Mouse (Mus musculus) left cerebral cortex, postnatal 4 days (tissue): ENCODE measurements around the gene Ikzf4. TPM values are rescaled to one million over a fixed set of nuclear protein-coding genes. Genes with fewer than 3 reads are reported as not detected.
"Not testable (repeated sequence)": the region's sequence is repeated elsewhere in the genome, so short reads cannot be mapped to it uniquely, and the experiment has no call there.

Experiments used
- DNase-seq: peaks from one replicate; pipeline ENCODE4 v3.0.0-alpha.2; 2022
- intact Hi-C: fragments of 180-260 bp; cut with DNase I; formaldehyde crosslinking; loops from one replicate; pipeline ENCODE4 v1.15.1; 2025
- total RNA-seq, 2 experiments: library from RNA; stranded (reverse); gene quantifications; 2 replicates each; pipeline ENCODE4 v1.2.3; 2021

The Ikzf4 gene
- total RNA-seq, 2 experiments from 2014 or later, result 25.0 to 30.7 TPM

DNA sequence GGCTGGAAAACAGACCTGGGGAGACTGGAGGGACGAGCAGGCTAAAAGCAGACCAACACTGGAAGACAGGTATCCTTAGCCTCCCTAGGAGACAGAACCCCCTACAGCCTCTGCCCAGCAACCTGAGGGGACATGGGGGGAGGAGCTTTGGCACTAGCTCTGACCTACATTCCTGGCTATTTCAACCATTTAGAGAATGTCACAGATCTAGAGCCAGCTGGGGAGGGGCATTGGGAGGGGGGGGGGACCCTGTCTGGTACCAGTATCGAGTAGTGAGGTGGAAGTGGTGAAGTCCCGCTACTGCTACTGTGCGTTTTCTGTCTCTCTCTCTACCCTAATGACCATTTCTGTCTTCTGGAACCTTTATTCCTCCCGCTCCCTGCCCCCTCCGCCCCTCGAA, 3.9 kb downstream of the Ikzf4 start:
- intact Hi-C loops, result no loop called here

GRCm38 (mm10) chr10:128640891-128641290, 4.9 kb downstream of the Ikzf4 start:
- intact Hi-C loops, result no loop called here
- no peak for DNase-seq

More for the DNA sequence above, 3.9 kb downstream of the Ikzf4 start:
- DNase-seq, result no peak

GRCm38 (mm10) chr10:128639999-128640398, 5.8 kb downstream of the Ikzf4 start:
- DNase-seq, result no peak
- intact Hi-C loops, result no loop called here

- DNase-seq, result no peak
- intact Hi-C loops, result no loop called here
These were observed 8.8 kb downstream of the Ikzf4 start for GRCm38 (mm10) chr10:128637011-128637410.

- no peak for DNase-seq
- intact Hi-C loops, result no loop called here
These were observed 9.2 kb downstream of the Ikzf4 start for GRCm38 (mm10) chr10:128636561-128636960.

DNA sequence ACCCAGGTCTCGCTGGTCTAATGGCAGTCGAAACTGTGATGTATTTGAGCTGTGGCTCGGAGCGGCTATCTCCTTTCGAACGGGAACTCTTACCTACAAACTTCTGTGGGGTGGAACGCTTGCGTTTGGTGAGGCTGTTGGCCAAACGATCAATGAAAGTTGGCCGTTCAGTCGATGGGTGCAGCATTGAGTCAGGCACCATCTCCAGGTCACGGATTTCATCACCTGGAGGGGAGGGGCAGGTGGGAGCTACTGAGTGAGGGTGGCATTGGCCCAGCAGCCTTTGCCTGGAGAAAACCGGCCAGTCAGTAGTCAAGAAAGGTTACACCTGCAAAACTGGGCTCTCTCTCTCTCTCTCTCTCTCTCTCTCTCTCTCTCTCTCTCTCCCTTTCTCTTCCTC, 10.1 kb downstream of the Ikzf4 start:
- intact Hi-C loops, result no loop called here
- no peak for DNase-seq

DNA sequence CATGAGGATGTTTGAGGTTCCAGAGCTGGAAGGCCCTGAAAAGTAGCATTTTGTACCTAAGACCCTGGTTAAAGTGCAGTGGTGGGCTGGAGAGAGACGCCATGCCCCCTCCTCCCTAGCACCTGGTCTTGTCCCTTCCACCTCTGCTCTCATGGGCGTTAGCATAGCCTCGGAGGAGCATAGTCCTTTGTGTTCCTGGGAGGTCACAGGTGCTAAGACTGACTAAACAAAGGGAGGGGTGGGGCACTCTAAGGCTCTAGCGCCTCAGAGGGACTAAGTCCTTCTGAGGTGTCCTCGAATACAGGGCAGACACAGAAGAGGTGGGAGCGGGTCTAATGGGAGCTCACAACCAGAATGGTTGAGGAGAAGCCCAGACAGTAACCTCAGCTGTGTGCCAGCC, 14.2 kb downstream of the Ikzf4 start:
- no peak for DNase-seq
- intact Hi-C loops, result no loop called here

DNA sequence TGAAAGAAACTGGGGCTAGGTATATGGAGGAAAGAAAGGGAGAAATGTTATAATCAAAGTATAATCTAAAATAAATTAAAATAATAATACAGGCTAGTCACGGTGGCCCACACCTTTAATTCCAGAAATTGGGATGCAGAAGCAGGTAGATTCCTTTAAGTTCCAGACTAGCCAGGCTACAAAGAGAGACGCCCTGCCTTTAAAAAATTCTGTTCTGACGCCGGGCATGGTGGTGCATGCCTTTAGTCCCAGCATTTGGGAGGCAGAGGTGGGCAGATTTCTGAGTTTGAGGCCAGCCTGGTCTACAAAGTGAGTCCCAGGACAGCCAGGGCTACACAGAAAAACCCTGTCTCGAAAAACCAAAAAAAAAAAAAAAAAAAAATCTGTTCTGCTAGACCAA, 15.5 kb downstream of the Ikzf4 start:
- DNase-seq, intact Hi-C loops: not testable (repeated sequence)

GRCm38 (mm10) chr10:128629746-128630145, 16.0 kb downstream of the Ikzf4 start:
- DNase-seq, result no peak
- intact Hi-C loops, result no loop called here

DNA sequence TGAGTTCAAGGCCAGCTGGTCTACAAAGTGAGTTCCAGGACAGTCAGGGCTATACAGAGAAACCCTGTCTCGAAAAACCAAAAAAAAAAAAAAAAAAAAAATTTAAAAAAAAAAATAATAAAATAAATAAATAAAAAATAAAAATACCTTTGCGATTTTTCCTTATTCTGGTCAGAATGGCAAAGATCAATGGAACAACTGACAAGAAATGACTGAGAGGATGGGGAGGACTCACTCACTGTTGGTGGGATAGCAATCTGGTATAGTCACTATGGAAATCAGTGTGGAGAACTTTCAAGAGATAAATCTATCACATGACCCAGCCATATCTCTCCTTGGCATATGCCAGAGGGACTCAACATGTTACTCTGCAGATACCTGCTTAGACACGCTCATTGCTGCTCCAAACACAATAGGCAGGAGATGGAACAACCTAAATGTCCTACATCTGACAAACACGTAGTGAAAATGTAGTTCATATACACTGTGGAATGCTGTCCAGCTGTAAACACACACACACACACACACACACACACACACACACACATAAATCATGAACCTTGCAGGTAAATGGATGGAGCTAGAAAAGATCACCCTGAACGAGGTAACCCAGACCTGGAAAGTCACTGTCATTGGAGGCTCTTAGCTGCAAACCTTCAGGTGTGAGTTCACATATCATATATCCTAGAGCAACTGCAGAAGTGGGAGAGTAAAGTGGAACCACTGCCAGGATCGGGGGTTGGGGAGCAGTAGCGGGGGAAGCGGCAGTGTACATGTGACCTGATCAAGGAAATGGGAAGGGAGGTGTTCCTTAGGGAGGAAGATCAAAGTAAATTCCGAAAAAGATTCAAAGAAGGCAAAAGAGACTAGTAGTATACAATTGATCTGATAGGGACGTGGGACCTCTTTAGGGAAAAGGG, 18.1 kb downstream of the Ikzf4 start:
- intact Hi-C loops, result no loop called here
- no peak for DNase-seq

- intact Hi-C loops, result no loop called here
- DNase-seq, result peak; percentile 87
These were observed 19.2 kb downstream of the Ikzf4 start, which contains the start of gene Rps26 for GRCm38 (mm10) chr10:128626311-128627310. TSS of gene Rps26 (minus strand) at chr10:128626747.

- no peak for DNase-seq
- intact Hi-C loops, result no loop called here
These were observed 20.4 kb downstream of the Ikzf4 start for GRCm38 (mm10) chr10:128625287-128625894.

DNA sequence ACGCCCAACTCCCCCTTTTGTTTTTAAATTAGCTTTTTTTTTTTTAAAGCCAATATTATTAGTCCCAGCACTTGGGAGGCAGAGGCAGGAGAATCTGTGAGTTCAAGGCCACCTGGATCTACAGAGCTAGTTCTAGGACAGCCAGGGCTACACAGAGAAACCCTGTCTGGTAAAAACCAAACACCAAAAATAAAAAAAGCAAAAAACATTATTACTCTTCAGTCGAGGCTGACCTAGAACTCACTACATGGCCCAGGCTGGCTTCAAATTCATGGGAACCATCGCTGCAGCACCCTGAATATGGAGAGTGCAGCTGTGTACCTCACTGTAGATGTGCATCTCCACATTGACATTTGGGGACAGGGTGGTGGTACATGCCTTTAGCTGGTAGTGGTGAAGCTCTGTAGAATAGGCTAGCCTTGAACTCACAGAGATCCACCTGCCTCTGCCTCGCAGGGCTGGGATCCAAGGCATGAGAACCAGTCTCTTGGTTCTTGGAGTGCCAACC, 22.6 kb downstream of the Ikzf4 start:
- DNase-seq, intact Hi-C loops: not testable (repeated sequence)

- intact Hi-C loops, result no loop called here
- DNase-seq, result no peak
These were observed 23.1 kb downstream of the Ikzf4 start for GRCm38 (mm10) chr10:128622702-128623101.

DNA sequence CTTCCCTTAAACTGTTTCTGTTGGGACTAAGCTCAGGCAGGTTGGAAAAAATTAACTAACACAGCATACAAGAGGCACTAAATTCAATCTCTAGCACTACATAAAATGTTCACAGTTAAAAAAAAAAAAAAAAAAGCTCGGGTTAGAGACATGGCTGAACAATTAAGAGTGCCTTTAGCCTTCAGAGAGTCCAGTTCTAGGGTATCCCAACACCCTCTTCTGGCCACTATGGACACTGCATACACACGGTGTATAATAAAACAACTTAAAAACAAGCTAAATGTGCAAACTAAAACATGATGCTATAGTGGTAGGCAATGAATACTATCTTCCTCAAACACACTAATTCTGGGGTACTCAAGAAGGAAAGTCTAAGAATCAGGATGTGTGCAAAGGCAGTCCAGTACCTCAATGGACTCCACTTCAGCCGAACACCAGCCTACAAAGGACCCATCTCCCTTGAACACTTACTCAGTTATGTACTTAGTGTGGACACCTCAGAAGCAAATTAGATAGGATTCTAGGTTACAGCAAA, 23.7 kb downstream of the Ikzf4 start:
- intact Hi-C loops, result no loop called here
- no peak for DNase-seq

- DNase-seq, result no peak
- intact Hi-C loops, result no loop called here
These were observed 25.6 kb downstream of the Ikzf4 start for GRCm38 (mm10) chr10:128620241-128620640.

DNA sequence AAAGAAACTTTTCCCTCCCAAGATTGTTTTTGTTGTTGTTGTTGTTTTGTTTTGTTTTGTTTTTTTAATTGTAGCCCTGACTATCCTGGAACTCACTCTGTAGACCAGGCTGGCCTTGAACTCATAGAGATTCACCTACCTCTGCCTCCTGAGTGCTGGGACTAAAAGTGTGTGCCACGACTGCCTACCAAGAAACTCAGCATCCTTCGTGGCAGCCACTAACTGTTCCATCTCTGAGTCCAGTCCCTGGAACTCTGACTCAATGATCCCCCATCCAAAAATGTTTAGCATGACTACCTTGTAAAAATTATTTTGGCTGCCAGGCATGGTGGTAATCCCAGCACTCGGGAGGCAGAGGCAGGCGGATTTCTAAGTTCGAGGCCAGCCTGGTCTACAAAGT, 26.6 kb downstream of the Ikzf4 start:
- intact Hi-C loops, DNase-seq: not testable (repeated sequence)

DNA sequence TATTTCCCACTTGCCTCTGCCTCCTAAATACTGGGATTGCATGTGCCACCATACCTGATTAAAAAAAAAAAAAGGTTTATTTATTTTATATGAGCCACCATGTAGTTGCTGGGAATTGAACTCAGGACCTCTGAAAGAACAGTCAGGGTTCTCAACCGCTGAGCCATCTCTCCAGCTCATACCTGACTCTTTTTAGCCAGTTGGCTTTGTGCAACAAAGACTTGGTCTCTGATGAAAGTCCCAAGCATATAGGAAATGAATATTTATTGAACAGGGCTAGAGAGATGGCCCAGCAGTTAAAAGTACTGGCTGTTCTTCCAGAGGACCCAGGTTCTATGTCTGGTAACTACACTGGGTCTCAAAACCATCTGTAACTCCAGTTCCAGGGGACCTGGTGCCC, 27.2 kb downstream of the Ikzf4 start:
- intact Hi-C loops, result no loop called here
- DNase-seq, result no peak

GRCm38 (mm10) chr10:128615798-128616448, 29.9 kb downstream of the Ikzf4 start:
- intact Hi-C loops, result not testable (repeated sequence)

DNA sequence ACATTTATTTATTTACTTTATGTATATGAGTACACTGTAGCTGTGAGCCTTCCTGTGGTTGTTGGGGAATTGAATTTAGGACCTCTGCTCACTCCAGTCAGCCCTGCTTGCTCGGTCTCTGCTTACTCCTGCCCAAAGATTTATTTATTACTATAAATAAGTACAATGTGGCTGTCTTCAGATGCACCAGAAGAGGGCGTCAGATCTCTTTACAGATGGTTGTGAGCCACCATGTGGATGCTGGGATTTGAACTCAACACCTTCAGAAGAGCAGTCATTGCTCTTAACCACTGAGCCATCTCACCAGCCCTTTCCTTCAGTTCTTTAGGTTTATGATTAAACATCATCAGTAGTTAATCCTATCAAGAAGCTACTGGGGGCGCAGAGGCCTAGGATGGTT, 30.9 kb downstream of the Ikzf4 start:
- intact Hi-C loops, result loop anchor here (5.0 kb wide), 1 partner anchor 58 kb away; no protein-coding TSS in a partner anchor
- DNase-seq, result no peak

More at GRCm38 (mm10) chr10:128615798-128616448, 29.9 kb downstream of the Ikzf4 start:
- DNase-seq, result not testable (repeated sequence)
